Mouse (Mus musculus): ENCODE measurements at regions not wholly inside any gene's neighbourhood (a gene's known extent, or its start where the extent isn't known, plus 50 kb on each side); places are given as distances from the start of the nearest gene placed in this dataset.

DNA sequence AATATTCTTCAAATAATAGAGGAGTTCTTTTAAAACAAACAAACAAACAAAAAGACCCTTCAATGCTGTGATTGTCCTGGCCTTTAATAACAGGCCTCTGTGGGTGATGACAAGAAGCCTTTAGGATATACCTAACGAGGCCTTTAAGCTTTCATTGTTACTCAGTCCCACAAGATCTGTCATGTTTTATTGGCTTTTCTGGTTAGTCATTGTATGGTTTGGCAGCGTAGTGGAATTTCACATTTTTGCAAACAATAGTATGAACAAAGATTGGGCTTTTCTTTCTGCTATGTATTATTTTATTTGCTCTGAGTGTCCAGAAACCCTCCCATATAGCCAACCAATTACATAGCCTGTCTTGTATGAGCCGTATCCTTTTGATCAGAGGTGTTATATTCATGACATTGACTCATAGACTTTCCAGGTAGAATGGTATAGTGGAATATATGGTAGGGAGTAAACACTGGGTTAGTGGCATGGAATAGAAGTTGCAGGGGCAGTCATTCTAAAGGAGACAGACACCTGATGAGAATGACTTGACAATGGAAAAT, 76.1 kb upstream of the Cerkl start:
- ATAC-seq = no peak
- Histone ChIP-seq H3K4me2 (replicated peaks) (no peak overlapping the region), H3K4me3 (replicated peaks) (no peak overlapping the region), H3K9me3 (no peaks in the 10 kb centered on the region), H3K4me1 (replicated peaks) (peaks cover 16% of the 10 kb centered on the region), H3K27ac (no peak overlapping the region), H3K27me3 (no peaks in the 10 kb centered on the region), H3K9ac (replicated peaks) (no peak overlapping the region), H3K36me3 (no peaks in the 10 kb centered on the region)
- WGBS = 74% methylated on average over 3 of the region's 3 CpGs

DNA sequence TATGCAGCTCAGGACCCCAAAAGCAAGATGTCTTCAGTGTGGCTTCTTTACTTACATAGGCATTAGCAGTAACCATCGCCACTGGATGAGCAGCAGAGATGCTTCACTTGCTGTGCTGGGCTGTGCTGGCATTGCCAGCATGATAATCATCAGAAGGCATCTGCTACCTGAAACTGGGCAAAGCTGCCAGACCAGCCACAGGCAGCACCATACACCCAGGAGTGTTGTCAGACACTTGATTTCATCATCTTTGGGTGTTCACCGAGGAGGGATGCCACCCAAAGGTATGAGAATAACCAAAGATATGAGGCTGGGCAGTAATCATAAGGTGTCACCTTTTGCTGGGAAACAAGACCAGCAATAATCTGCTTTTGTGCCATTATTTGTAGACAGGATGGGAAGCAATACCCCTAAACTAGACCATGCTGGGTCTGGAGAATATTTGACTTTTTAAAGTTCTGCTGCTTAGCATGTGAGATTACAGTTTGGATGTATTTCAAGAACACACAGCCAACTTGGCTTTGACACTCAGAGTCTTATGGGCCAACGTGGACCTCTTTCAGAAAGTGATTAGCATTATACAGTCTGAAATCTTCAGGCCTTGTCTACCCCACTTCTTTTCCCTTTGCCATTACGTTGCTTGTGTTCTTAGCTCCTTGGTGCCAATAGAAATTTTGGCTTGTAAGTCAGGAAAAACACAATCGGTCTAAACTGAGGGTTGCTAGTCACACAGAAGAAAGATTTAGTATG, 80.7 kb upstream of the Cerkl start:
- H3K4me1 ChIP-seq (replicated peaks) = no peaks in the 10 kb centered on the region
- H3K4me2 ChIP-seq (replicated peaks) = no peak overlapping the region
- no peaks in the 10 kb centered on the region for H3K27me3 ChIP-seq
- H3K4me3 ChIP-seq (replicated peaks) = no peak overlapping the region
- H3K27ac ChIP-seq = no peak overlapping the region
- no peak for ATAC-seq
- 87% methylated on average over 5 of the region's 5 CpGs for WGBS
- H3K9me3 ChIP-seq = no peaks in the 10 kb centered on the region
- no peaks in the 10 kb centered on the region for H3K36me3 ChIP-seq
- H3K9ac ChIP-seq (replicated peaks) = no peak overlapping the region

- no peak overlapping the region for H3K4me2 ChIP-seq (replicated peaks)
These were observed 83.8 kb upstream of the Cerkl start for GRCm38 (mm10) chr2:79540384-79540783.

GRCm38 (mm10) chr2:79542191-79542980, 85.8 kb upstream of the Cerkl start:
- Histone ChIP-seq H3K4me3 (replicated peaks) (no peak overlapping the region), H3K9ac (replicated peaks) (no peak overlapping the region), H3K9me3 (no peaks in the 10 kb centered on the region), H3K4me2 (replicated peaks) (no peak overlapping the region), H3K36me3 (no peaks in the 10 kb centered on the region), H3K27ac (no peak overlapping the region), H3K27me3 (no peaks in the 10 kb centered on the region), H3K4me1 (replicated peaks) (no peaks in the 10 kb centered on the region)
- WGBS = 72% methylated on average over 6 of the region's 6 CpGs
- no peak for ATAC-seq

More at GRCm38 (mm10) chr2:79540384-79540783, 83.8 kb upstream of the Cerkl start:
- no peaks in the 10 kb centered on the region for H3K36me3 ChIP-seq
- no peaks in the 10 kb centered on the region for H3K27me3 ChIP-seq
- H3K9ac ChIP-seq (replicated peaks) = no peak overlapping the region
- no peak overlapping the region for H3K4me3 ChIP-seq (replicated peaks)
- 91% methylated on average over 8 of the region's 8 CpGs for WGBS
- H3K27ac ChIP-seq = no peak overlapping the region
- no peak for ATAC-seq
- H3K9me3 ChIP-seq = no peaks in the 10 kb centered on the region
- no peaks in the 10 kb centered on the region for H3K4me1 ChIP-seq (replicated peaks)

- H3K36me3 ChIP-seq = no peaks in the 10 kb centered on the region
- ATAC-seq = no peak
- no peaks in the 10 kb centered on the region for H3K9me3 ChIP-seq
- no peaks in the 10 kb centered on the region for H3K27me3 ChIP-seq
- no peak overlapping the region for H3K27ac ChIP-seq
- no peak overlapping the region for H3K9ac ChIP-seq (replicated peaks)
- 91% methylated on average over 5 of the region's 5 CpGs for WGBS
- no peak overlapping the region for H3K4me3 ChIP-seq (replicated peaks)
- H3K4me1 ChIP-seq (replicated peaks) = no peaks in the 10 kb centered on the region
- no peak overlapping the region for H3K4me2 ChIP-seq (replicated peaks)
These were observed 86.9 kb upstream of the Cerkl start for GRCm38 (mm10) chr2:79543456-79543855.

- Histone ChIP-seq H3K4me3 (replicated peaks) (no peak overlapping the region), H3K4me1 (replicated peaks) (no peaks in the 10 kb centered on the region), H3K9ac (replicated peaks) (no peak overlapping the region), H3K27me3 (no peaks in the 10 kb centered on the region), H3K36me3 (no peaks in the 10 kb centered on the region), H3K27ac (no peak overlapping the region), H3K9me3 (no peaks in the 10 kb centered on the region), H3K4me2 (replicated peaks) (no peak overlapping the region)
- ATAC-seq = no peak
- 89% methylated on average over 8 of the region's 8 CpGs for WGBS
These were observed 87.6 kb upstream of the Cerkl start for GRCm38 (mm10) chr2:79543948-79544792.

DNA sequence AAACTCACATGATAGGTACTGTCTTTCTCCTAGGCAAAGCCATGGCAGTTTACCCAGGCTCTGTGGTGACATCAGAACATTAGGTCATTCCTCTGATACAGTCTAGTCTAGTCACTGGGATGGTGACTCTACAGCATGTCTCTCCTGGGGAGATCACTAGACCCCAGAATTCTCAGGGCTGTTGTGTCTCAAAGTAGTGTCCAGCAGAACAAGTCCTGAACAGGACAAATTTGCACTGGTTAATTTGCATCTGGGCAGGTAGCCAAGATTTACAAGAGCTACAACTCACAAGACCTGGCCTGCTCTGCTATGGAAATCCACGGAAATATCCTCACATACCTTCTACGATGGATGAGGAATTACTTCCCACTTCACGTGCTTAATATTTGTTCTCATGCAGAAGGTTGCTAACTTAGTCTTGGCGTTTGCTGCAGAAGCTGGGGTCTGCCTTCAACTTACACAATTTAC, 88.2 kb upstream of the Cerkl start:
- Histone ChIP-seq H3K27me3 (no peaks in the 10 kb centered on the region), H3K27ac (no peak overlapping the region), H3K9me3 (no peaks in the 10 kb centered on the region), H3K36me3 (no peaks in the 10 kb centered on the region), H3K4me1 (replicated peaks) (no peaks in the 10 kb centered on the region), H3K4me3 (replicated peaks) (no peak overlapping the region), H3K9ac (replicated peaks) (no peak overlapping the region), H3K4me2 (replicated peaks) (no peak overlapping the region)
- ATAC-seq = no peak
- WGBS = 89% methylated on average over 4 of the region's 4 CpGs

- Histone ChIP-seq H3K9me3 (no peaks in the 10 kb centered on the region), H3K27me3 (no peaks in the 10 kb centered on the region), H3K9ac (replicated peaks) (no peak overlapping the region), H3K4me3 (replicated peaks) (no peak overlapping the region), H3K27ac (no peak overlapping the region), H3K4me1 (replicated peaks) (no peaks in the 10 kb centered on the region), H3K4me2 (replicated peaks) (no peak overlapping the region), H3K36me3 (no peaks in the 10 kb centered on the region)
- no peak for ATAC-seq
- 93% methylated on average over 4 of the region's 4 CpGs for whole genome bisulfite sequencing
These were observed 88.9 kb upstream of the Itprid2 start for GRCm38 (mm10) chr2:79546206-79546605.

DNA sequence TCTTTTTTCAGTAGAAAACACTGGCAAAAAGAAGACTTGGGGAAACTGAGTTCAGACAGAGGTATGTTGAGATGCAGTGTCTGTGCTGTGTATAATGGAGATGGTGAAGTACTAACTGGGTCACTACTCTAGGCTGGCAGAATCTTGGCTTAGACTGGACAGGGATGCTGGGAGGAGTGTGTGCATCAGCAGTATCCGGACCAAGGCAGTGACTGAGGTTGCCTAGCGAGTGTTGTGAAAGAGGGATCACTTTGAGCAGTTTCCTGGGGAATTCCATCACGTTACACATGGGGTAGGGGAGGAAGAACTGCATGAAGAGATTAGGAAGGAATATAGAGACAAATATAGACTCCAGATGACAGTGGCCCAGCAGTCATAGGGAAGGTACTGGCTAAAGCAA, 87.9 kb upstream of the Itprid2 start:
- Histone ChIP-seq H3K9me3 (no peaks in the 10 kb centered on the region), H3K4me3 (replicated peaks) (no peak overlapping the region), H3K27ac (no peak overlapping the region), H3K9ac (replicated peaks) (no peak overlapping the region), H3K4me2 (replicated peaks) (no peak overlapping the region), H3K4me1 (replicated peaks) (no peaks in the 10 kb centered on the region), H3K27me3 (no peaks in the 10 kb centered on the region), H3K36me3 (no peaks in the 10 kb centered on the region)
- ATAC-seq = no peak
- WGBS = 73% methylated on average over 3 of the region's 3 CpGs

DNA sequence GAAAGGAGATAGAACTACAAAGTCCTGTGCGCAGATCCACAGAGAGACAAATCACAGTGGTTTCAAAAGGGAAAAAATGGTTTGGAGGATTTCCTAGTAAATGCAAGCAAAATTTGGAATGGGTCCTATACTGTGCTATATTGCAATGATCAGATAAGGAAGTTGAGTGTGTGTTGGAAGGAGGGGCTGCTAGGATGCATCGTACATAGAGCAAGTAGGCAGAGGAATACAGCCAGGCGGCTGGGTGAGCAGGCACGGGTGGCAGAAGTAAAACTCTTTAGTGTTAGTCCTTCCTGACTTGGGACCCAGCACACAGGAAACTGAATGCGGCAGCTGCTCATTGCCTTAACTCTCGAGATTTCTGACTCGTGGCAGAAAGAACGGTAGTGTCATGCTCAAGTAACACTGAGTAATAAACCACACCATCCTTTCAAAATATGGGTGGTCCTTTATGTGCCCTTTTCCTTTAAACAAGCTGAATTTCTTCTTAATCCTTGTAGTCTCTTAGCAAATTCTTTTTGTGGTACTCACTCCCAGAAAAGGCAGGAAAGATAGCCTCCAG, 87.0 kb upstream of the Itprid2 start:
- WGBS = 84% methylated on average over 8 of the region's 8 CpGs
- no peaks in the 10 kb centered on the region for H3K36me3 ChIP-seq
- H3K4me1 ChIP-seq (replicated peaks) = no peaks in the 10 kb centered on the region
- H3K9me3 ChIP-seq = no peaks in the 10 kb centered on the region
- H3K27me3 ChIP-seq = no peaks in the 10 kb centered on the region
- H3K27ac ChIP-seq = no peak overlapping the region
- no peak overlapping the region for H3K4me2 ChIP-seq (replicated peaks)
- no peak for ATAC-seq
- no peak overlapping the region for H3K9ac ChIP-seq (replicated peaks)
- no peak overlapping the region for H3K4me3 ChIP-seq (replicated peaks)

DNA sequence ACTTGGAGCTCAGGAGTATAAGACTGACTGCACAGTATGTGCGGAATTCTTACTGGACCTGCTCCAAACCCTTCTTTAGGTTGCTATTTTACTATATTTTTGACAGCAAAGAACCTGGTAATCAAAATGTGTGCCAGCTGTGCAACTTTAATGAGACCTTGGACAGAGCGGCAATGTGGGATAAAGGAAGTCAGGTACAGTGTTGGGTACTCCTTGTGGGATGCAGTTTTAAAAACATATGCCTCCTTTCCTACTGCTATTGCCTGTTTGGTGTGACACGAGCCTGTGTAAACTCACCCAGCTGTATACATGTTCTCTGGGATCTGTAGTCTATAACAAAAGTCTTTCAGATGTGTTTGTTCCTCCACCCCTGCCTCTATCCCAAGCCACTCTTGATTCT, 85.4 kb upstream of the Itprid2 start:
- H3K4me1 ChIP-seq (replicated peaks) = no peaks in the 10 kb centered on the region
- no peak overlapping the region for H3K27ac ChIP-seq
- no peak for ATAC-seq
- H3K4me3 ChIP-seq (replicated peaks) = no peak overlapping the region
- no peak overlapping the region for H3K9ac ChIP-seq (replicated peaks)
- H3K4me2 ChIP-seq (replicated peaks) = no peak overlapping the region
- no peaks in the 10 kb centered on the region for H3K27me3 ChIP-seq
- 88% methylated on average over 3 of the region's 3 CpGs for WGBS
- H3K36me3 ChIP-seq = no peaks in the 10 kb centered on the region
- no peaks in the 10 kb centered on the region for H3K9me3 ChIP-seq
